Mouse (Mus musculus) hindbrain, embryonic 16.5 days (tissue): ENCODE data around the gene Rab11fip4. TPM values are rescaled to one million over a fixed set of nuclear protein-coding genes. Genes with fewer than 3 reads are reported as not detected.

ENCODE experiments used
- ATAC-seq: fragments of 200-750 bp; cut with Nextera tagmentation; 2 replicates; pipeline ENCODE4 v1.8.0; 2017; ENCODE audit warnings: moderate TSS enrichment, moderate library complexity
- H3K27ac ChIP-seq: fragments of 300-500 bp; sonication (generic); 2 replicates; pipeline ENCODE4 v1.5.1; 2014; ENCODE audit warnings: low read depth, mild to moderate bottlenecking, control low read depth, low read length, moderate library complexity
- H3K27me3 ChIP-seq: fragments of 300-500 bp; sonication (generic); replicated peaks from 2 replicates; pipeline ENCODE4 v1.6.1; 2014; ENCODE audit warnings: low read length; ENCODE audit not compliant: control insufficient read depth, insufficient read depth
- H3K36me3 ChIP-seq: fragments of 300-500 bp; sonication (generic); 2 replicates; pipeline ENCODE4 v1.6.1; 2014; ENCODE audit warnings: mild to moderate bottlenecking, low read length, moderate library complexity, mixed read lengths; ENCODE audit not compliant: control insufficient read depth, insufficient read depth
- H3K4me1 ChIP-seq: fragments of 300-500 bp; sonication (generic); 2 replicates; pipeline ENCODE4 v1.6.1; 2014; ENCODE audit warnings: low read depth, low read length; ENCODE audit not compliant: control insufficient read depth, insufficient read depth
- H3K4me2 ChIP-seq: fragments of 300-500 bp; sonication (generic); 2 replicates; pipeline ENCODE4 v1.6.1; 2014; ENCODE audit warnings: mild to moderate bottlenecking, low read length, control low read depth, moderate library complexity
- H3K4me3 ChIP-seq: fragments of 300-500 bp; sonication (generic); 2 replicates; pipeline ENCODE4 v1.5.1; 2014; ENCODE audit warnings: mild to moderate bottlenecking, low read length, control low read depth, moderate library complexity
- H3K9ac ChIP-seq: fragments of 300-500 bp; sonication (generic); 2 replicates; pipeline ENCODE4 v1.6.1; 2014; ENCODE audit warnings: low read depth, mild to moderate bottlenecking, control low read depth, low read length, moderate library complexity
- H3K9me3 ChIP-seq: fragments of 300-500 bp; sonication (generic); 2 replicates; pipeline ENCODE4 v1.6.1; 2014; ENCODE audit warnings: mild to moderate bottlenecking, low read length, moderate library complexity; ENCODE audit not compliant: control insufficient read depth
- WGBS: fragments of 180-500 bp; shearing (Covaris S2); extraction: QIAGEN DNeasy Blood & Tissue Kit; methylation state at CpG from one replicate; pipeline ENCODE4 v1.1.7; 2014; 5-methylcytosine and 5-hydroxymethylcytosine counted together
- polyA plus RNA-seq: library from polyadenylated mRNA; unstranded; fragments of >200 nt; fragmentation: Nextera tagmentation; extraction: Ambion mirVana; gene quantifications from 2 replicates; pipeline ENCODE4 v1.2.1, GENCODE M21; 2015

Rab11fip4 gene
- polyA plus RNA-seq, 1 experiment from 2014 or later: 20.0 TPM

DNA sequence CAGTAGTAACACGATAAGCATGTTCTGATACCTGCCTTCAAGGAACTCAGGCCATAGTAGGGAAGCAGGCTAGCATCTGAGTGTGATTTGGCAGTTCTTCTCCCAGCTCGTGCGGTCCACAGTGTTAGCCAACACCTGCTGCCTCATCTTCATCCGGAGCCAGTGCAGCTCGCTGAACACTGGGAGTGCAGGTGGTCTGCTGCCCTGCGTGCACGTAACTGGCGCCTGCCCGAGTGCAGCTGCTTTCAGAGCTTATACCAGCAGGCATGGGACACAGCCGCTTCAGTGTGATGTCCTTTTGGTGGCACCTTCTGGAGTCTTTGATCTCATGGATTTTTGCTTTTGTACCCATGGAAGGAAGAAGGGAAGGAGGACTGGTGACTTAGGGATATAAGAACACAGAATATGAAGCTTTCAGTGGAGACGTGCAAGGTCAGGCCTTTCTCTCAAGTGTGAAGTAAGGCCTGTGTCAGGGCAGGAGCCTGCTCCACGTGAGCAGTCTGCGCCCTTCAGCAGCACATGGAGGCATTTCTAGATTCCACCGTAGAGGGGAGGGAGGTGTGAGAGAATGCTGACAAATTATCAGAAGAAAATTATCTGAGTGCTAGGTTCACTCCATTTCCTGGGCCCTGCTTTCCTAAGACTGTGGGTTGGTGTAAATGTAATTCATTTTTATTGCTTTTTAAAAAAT lies 15.5 kb upstream of the Rab11fip4 start:
- no peak; the same call in 1 of the 2 replicates for ATAC-seq
- Histone ChIP-seq H3K4me3 (no peak overlapping the region), H3K9ac (no peak overlapping the region), H3K9me3 (no peaks in the 10 kb centered on the region), H3K27me3 (no peaks in the 10 kb centered on the region), H3K4me1 (no peaks in the 10 kb centered on the region), H3K36me3 (peaks cover 15% of the 10 kb centered on the region; the same call in 1 of the 2 replicates), H3K27ac (no peak overlapping the region), H3K4me2 (no peak overlapping the region)
- WGBS: 84% methylated on average over 14 of the region's 14 CpGs

DNA sequence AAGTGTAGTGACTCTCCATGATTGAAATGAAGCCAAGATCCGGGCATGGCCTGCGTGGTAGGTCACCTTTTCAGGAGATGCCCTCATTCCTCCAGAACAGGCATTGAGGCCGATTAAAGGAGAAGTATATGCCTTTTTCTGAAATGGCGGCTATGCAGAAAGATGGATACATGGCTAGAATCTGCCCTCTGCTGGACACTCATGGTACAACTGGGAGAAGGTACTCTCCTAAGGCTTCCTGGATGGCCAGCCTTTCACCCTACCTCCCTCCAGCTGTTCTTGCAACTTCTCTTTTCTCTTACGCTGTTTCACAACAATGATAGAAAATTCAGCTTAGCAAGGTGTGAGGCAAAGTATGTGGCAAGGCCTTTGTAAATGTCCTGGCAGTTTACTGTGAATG lies 13.3 kb upstream of the Rab11fip4 start:
- Histone ChIP-seq H3K4me2 (no peak overlapping the region), H3K36me3 (peaks cover 13% of the 10 kb centered on the region; the same call in 1 of the 2 replicates), H3K4me1 (no peaks in the 10 kb centered on the region), H3K27me3 (no peaks in the 10 kb centered on the region), H3K4me3 (no peak overlapping the region), H3K9me3 (no peaks in the 10 kb centered on the region), H3K27ac (no peak overlapping the region), H3K9ac (no peak overlapping the region)
- peak; percentile 64; the same call in 1 of the 2 replicates for ATAC-seq
- WGBS: 48% methylated on average over 5 of the region's 5 CpGs

GRCm38 (mm10) chr11:79580660-79581059 lies 10.4 kb upstream of the Rab11fip4 start:
- 43% methylated on average over 4 of the region's 4 CpGs for WGBS

DNA sequence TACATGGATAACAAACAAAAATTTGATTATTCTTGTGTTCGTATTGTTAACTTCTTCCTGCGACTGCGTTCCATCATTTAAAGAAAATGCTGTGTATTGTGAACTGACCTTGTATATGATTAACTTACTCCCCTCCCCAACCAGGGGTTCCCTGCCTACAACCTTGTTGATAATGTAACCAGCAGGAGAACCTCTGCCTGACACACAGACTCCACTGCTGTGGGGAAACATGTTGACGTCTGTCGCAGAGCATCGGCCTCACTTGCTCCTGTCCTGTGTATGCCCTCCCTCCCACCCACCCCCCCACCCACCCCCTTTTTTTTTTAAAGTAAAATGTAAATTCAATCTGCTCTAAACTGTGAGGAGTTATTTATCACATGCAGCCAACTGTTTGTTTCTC lies 9.8 kb upstream of the Rab11fip4 start:
- Histone ChIP-seq H3K4me1 (no peaks in the 10 kb centered on the region), H3K9ac (no peak overlapping the region), H3K36me3 (peaks cover 5% of the 10 kb centered on the region; the same call in 1 of the 2 replicates), H3K9me3 (no peaks in the 10 kb centered on the region), H3K27ac (no peak overlapping the region), H3K4me2 (no peak overlapping the region), H3K4me3 (no peak overlapping the region), H3K27me3 (no peaks in the 10 kb centered on the region)
- ATAC-seq: no peak
- 81% methylated on average over 6 of the region's 6 CpGs for whole genome bisulfite sequencing

More at GRCm38 (mm10) chr11:79580660-79581059, 10.4 kb upstream of the Rab11fip4 start:
- Histone ChIP-seq H3K4me1 (no peaks in the 10 kb centered on the region), H3K4me2 (no peak overlapping the region), H3K9ac (no peak overlapping the region), H3K27me3 (no peaks in the 10 kb centered on the region), H3K9me3 (no peaks in the 10 kb centered on the region), H3K36me3 (peaks cover 6% of the 10 kb centered on the region; the same call in 1 of the 2 replicates), H3K27ac (no peak overlapping the region), H3K4me3 (no peak overlapping the region)
- ATAC-seq: no peak

GRCm38 (mm10) chr11:79584191-79584590 lies 6.8 kb upstream of the Rab11fip4 start:
- WGBS: 5% methylated on average over 5 of the region's 5 CpGs
- peak; percentile 87 for ATAC-seq

GRCm38 (mm10) chr11:79589317-79590075 lies 1.5 kb upstream of the Rab11fip4 start:
- Histone ChIP-seq H3K9ac (no peak overlapping the region), H3K36me3 (no peaks in the 10 kb centered on the region), H3K9me3 (no peaks in the 10 kb centered on the region), H3K4me2 (no peak overlapping the region), H3K27ac (no peak overlapping the region), H3K4me3 (no peak overlapping the region), H3K27me3 (0 out of 2 replicates have a peak, but pooled peaks cover 2% of the 10 kb centered on the region), H3K4me1 (peaks cover 17% of the 10 kb centered on the region)
- no peak for ATAC-seq
- WGBS: 52% methylated on average over 14 of the region's 14 CpGs

More at GRCm38 (mm10) chr11:79584191-79584590, 6.8 kb upstream of the Rab11fip4 start:
- 0 out of 2 replicates have a peak, but pooled peaks cover 2% of the 10 kb centered on the region for H3K27me3 ChIP-seq
- H3K4me2 ChIP-seq: no peak overlapping the region
- H3K27ac ChIP-seq: no peak overlapping the region
- H3K4me3 ChIP-seq: no peak overlapping the region
- H3K36me3 ChIP-seq: 0 out of 2 replicates have a peak, but pooled peaks cover 2% of the 10 kb centered on the region
- no peaks in the 10 kb centered on the region for H3K9me3 ChIP-seq
- no peak overlapping the region for H3K9ac ChIP-seq
- H3K4me1 ChIP-seq: no peaks in the 10 kb centered on the region

GRCm38 (mm10) chr11:79591591-79591975 lies 571 bp downstream of the Rab11fip4 start:
- peak overlapping the region; percentile 87 for H3K9ac ChIP-seq
- WGBS: 17% methylated on average over 5 of the region's 5 CpGs
- no peaks in the 10 kb centered on the region for H3K36me3 ChIP-seq
- 0 out of 2 replicates have a peak, but pooled peaks cover 2% of the 10 kb centered on the region for H3K27me3 ChIP-seq
- H3K9me3 ChIP-seq: no peaks in the 10 kb centered on the region
- H3K27ac ChIP-seq: peak overlapping the region; percentile 82
- H3K4me3 ChIP-seq: peak overlapping the region; percentile 75
- peak overlapping the region; percentile 80 for H3K4me2 ChIP-seq
- H3K4me1 ChIP-seq: peaks cover 17% of the 10 kb centered on the region
- peak; percentile 43; the same call in 1 of the 2 replicates for ATAC-seq

GRCm38 (mm10) chr11:79593495-79593894 lies 2.5 kb downstream of the Rab11fip4 start:
- Histone ChIP-seq H3K27ac (no peak overlapping the region), H3K9ac (0 out of 2 replicates have a peak overlapping the region, but pooled peaks have one; percentile 11)
- no peak for ATAC-seq

GRCm38 (mm10) chr11:79610454-79610853 lies 19.4 kb downstream of the Rab11fip4 start:
- Histone ChIP-seq H3K27me3 (no peaks in the 10 kb centered on the region), H3K9ac (peak overlapping the region; percentile 4; the same call in 1 of the 2 replicates), H3K4me3 (no peak overlapping the region), H3K4me2 (no peak overlapping the region), H3K27ac (no peak overlapping the region), H3K4me1 (peaks cover 16% of the 10 kb centered on the region), H3K36me3 (no peaks in the 10 kb centered on the region), H3K9me3 (no peaks in the 10 kb centered on the region)
- ATAC-seq: no peak
- WGBS: 56% methylated on average over 2 of the region's 2 CpGs

More at GRCm38 (mm10) chr11:79593495-79593894, 2.5 kb downstream of the Rab11fip4 start:
- no peaks in the 10 kb centered on the region; the same call in 1 of the 2 replicates for H3K9me3 ChIP-seq
- peak overlapping the region; percentile 80 for H3K4me2 ChIP-seq
- H3K4me1 ChIP-seq: peaks cover 17% of the 10 kb centered on the region
- 34% methylated on average over 11 of the region's 11 CpGs for WGBS
- 0 out of 2 replicates have a peak, but pooled peaks cover 2% of the 10 kb centered on the region for H3K27me3 ChIP-seq
- peaks cover 5% of the 10 kb centered on the region for H3K36me3 ChIP-seq
- H3K4me3 ChIP-seq: no peak overlapping the region
